Mouse (Mus musculus): Measurements from ENCODE around the gene Ets1.

The Ets1 gene

DNA sequence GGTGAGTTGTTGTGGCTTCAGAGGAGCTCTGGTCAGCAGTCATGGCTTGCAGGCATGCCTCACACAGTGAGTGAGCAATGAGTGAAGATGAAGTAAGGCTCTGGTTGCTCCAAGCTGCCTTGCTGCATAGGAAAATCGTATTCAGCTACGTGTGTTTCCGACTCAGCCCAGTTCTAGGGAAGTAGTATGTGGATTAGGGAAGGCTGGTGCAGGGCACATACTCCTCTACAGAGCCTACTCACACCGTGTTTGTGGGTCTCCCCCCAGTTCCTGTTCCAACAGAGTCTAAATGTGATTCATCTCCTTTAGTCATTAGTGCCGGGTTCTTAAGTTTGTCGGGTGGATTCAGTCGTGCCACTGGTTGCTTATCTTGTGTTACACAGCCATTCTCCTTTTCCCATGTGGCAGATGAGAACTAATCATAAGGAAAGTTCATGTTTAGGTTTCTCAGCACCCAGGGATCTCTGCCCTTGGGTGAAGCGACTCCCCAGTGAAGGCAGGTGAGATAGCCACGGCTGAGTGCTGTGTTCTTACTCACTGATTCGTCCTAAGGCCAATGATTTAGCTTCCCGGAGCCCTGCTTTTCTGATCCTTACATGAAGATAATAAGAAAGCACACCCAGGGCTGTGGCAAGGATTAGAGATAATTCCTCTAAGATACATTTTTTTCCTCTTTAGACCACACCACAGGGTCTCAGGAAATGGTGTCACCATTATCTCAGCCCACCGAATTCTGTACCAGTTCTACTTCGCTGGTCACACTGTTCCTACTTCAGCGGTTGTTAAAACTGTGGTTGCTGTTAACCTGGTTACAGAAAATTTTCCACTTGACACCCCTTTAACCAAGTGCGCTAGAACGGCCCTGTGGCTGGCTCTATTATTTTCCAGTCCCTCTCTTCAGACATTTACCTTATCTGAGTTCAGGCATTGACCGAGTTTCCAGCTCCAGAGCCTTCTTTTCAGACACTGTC, 74.0 kb downstream of the Ets1 start:
- no peak for DNase-seq (ENCODE audit: extremely low read depth, low read depth, low spot score)

DNA sequence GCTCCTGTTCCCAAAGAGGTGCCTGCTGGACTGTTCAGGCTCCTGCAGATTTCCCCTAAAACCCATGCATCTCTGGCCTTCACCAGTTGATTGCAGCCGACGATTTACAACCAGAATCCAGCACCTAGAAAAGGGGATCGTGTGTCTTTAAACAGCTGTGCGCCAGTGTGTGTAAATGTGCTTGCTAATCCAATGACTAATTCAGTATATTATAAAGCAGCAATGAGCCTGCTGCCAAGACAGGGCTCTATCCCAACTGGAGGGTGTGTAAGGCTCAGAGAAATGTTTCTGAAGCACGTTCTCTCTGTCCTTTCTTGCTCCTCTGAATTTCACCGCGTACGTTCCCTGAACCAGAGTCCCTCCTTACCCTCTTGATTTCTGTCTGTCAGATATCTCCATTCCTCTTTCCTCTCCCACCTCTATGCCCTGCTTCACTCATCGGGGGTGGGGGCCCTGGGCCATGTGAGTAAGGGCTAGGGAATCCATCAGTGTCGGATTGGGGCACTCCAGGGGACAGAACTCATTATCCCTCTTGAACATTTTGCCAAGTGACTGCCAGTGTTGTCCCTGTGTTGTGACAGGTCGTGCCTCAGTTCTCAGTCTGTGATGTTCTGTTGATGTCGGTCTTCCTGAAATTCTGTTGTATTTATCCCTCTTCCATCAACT, 75.1 kb downstream of the Ets1 start:
- no peak for DNase-seq (ENCODE audit: extremely low read depth, low read depth, low spot score)

DNA sequence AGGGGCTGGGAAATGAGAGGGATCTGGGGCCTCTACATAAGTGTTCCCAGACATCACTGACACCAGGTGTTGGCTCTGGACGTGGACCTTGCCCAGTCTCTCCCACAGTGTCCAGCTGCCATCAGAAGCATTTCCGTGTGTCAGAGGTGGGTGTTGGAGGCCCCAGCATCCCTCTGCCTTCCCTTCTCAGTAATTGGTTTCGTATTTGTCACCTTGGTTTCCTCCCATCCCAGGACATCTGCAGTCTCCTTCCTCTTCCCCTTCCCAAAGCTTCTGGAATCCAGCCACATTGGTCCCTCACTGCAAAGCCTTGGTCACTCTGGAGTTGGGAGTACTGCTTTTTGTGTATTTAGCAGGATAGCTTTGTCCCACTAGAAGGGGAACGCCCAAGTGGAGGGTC, 75.7 kb downstream of the Ets1 start:
- no peak for DNase-seq (ENCODE audit: extremely low read depth, low read depth, low spot score)

DNA sequence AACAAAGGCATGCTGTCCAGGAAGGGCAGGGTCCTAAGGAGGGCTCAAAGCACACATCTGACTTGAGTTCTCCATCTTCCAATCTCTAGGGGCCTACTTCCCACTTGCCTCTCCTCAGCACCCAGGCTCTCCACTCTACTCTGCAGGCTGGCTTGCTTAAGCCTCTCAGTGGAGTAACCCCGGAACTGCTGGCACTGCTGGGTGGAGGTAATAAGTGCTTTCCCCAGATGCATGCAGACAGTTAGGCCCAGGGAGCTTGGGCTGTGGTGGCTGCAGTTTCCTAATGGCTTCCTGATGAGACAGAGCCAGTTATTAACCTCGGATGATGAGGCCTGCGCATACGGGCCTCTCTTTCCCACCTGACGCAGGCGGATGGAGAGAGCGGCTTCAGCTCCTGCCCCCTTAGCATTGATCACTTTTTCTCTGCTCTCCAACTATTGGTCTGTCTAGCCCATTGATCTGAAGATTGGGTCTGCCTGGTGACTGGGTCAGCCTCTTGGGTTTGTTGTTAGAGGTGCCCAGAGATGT, 76.4 kb downstream of the Ets1 start:
- DNase-seq (ENCODE audit: extremely low read depth, low read depth, low spot score), result no peak

DNA sequence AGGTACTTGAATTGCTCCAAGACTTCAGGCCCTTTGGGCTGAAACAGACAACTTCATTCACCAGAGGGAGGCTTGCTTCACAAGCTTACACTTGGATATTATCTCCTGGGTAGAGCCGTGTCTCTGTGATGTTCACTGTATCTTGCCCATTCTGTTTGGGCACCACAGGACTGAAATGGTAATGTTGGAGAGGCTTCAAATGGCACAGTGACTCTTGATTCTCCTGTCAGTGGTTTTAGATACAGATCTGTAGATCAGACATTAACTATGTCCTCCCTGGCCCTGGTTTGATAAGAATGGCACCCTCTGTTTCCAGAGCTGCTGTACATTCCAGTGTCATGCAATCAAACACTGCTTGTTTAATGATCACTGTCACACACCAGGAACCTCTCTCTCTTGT, 77.1 kb downstream of the Ets1 start:
- no peak for DNase-seq (ENCODE audit: extremely low read depth, low read depth, low spot score)

DNA sequence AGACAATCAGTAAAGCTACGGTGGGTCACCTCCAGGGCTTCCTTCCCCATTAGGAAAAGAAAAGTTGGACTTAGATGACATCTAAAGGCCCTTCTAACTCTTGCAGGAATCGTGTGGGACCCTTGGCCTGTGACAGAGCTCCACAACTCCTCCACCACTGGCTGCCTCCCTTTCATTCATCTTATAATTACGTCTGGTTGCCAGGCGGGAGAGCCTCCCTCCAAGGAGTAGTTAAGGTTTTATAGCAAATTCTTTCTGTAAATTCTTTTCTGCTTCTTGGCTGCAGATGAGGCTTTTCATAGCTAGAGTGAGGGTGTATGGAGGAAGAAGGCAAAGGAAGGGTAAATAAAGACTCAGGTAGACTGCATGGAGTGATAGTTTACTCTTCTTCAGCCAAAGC, 77.8 kb downstream of the Ets1 start:
- DNase-seq (ENCODE audit: extremely low read depth, low read depth, low spot score), result no peak

DNA sequence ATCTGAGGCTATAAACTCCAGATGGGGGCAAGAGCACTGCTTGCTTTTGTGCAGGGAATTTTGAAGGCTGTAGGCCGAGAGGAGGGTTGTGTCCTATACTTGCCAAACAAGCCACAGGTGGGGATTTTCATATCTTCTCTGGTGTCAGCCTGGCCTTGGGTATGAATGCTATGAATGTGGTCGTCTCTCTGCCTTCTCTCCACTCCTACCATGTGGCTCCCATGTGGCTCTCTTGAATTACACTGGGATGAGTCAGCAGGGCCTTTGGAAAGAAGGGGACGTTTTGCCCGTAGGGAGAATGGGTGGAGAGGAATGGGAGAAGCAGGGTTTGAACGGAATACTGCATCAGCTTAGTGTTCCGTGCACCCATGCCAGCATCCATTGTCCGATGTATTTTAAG, 78.5 kb downstream of the Ets1 start:
- DNase-seq (ENCODE audit: extremely low read depth, low read depth, low spot score), result no peak

DNA sequence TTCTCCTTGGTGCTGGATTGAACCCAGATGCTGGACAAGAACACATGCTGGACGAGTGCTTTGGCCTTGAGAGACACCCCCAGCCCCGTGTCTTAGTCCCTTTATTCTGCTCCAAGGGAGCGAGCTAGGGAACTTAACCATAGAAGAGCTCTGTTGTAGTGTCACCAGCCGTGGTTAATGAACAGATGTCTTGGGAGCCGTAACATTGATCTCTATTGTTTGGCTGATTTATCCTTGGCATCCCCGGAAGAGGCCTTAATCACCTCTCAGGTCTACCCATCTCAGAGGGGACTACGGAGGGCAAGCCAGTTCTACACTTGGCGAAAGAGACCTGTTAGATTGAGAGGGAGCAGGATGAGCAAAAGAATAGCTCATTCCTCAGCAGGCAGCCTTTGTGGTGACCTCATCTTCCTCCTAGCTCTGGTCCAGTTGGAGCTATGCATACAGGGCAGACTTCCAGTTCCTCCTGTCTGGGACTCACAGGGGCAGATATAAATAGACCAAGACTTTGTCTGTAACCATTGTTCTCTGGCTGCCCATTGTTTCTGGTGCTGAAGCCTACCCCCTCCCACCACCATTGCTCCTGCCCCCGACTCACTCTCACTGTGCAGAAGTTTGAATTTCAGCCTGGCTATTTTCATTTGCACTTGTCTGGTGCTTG, 79.9 kb downstream of the Ets1 start:
- DNase-seq (ENCODE audit: extremely low read depth, low read depth, low spot score), result no peak

DNA sequence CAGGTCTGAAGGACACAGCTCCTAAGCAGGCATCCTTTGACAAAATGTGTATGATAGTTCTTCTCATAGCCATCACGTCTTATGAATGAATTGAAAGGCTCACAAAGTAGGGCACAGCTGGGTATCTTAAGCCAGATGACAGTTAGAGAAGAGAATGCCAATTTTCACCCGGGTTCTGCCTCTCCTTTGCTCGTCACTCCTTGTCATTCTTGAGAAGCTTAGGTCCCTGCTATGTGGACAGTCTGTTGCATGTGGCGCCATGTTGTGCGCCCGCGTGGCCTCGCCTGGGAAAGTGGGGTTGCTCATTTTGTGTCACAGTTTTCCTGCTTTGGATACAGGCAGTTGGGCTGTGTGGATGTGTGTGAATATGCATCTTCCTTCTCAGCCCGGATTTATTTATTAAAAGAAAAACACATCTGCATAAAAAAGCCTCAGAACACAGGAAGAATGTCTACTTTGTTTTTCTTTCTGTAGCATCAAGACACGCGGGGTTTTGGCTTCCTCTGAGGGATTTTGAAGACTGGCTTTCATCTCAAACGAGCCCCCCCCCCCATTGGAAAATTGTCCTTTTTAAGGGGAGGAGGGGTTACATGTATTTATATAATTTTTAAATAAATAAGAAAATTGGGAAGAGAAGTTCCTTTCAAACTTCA, 81.4 kb downstream of the Ets1 start:
- DNase-seq (ENCODE audit: extremely low read depth, low read depth, low spot score), result no peak

DNA sequence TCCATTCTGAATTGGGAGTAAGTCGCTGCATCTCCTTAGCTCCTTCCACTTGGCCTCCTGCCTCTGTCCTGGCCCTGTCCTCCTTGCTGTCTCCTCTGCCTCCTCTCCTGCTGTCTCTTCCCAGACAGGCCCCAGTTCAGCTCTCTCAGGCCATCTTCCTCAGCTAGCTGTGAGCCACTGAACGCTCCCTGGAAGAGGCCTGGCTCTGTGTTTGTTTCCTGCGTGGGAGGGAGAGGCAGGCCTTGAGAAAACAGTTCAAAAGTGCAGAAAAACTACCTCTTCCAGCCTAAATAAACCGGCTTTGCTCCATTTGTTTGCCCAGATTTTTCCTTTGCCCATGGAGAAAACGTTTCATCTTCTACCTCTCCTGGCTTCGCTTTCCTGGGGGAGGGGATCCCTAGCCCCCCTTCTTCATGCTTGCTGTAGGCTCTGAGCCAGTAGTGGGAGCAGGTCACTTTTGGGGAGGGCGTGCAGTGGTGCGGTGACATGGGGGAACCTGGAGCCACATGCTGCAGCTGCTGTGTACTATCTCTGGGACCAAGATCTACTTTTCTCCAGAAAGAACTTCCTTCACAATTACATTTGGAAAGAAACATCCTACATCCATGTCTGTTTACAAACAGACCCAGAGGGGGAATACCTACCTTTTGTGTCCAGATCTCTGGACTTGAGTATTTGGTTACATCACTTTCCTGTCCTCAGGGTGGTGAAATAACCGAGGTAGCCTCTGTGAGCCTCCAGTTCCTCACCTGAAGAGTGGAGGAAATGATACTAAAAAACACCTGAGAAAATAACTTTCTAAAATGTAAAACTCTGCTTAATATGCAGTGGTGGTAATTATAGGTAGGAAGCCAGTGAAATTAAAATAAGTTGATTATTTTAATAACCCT, 82.2 kb downstream of the Ets1 start:
- no peak for DNase-seq (ENCODE audit: extremely low read depth, low read depth, low spot score)

DNA sequence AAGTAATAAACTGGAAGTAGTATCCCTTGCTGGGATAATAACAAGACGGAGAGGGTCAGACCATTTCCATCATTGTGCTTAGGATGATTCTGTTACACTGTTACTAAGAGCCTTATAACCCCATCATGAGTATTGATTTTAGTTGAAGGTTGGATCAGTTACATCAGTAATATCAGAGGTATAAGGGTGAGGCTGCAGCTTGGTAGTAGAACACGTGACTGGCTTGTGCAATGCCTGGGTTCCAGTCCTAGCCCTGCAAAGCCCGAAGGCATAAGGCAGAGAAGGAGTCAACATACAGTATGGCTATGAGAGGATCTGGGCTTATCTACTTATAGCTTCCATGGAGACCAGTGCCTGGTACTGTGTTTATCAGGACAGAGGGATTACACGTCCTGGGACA, 82.8 kb downstream of the Ets1 start:
- no peak for DNase-seq (ENCODE audit: extremely low read depth, low read depth, low spot score)

DNA sequence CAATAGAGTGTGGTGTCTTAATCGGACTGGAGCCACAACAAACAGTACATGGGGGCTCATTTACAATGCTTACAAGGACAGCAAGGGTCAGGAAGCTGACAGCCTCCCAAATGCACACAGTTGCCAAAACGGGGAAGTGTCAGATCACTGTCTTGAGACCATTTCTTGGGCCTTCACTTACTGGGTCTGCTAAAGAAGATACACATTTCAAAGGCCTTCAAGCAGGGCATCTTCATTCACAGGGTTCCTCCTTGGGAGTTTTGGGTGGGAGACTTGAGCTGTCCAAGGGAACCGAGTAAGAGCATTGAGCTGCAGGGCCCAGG, 83.9 kb downstream of the Ets1 start:
- DNase-seq (ENCODE audit: extremely low read depth, low read depth, low spot score), result no peak

DNA sequence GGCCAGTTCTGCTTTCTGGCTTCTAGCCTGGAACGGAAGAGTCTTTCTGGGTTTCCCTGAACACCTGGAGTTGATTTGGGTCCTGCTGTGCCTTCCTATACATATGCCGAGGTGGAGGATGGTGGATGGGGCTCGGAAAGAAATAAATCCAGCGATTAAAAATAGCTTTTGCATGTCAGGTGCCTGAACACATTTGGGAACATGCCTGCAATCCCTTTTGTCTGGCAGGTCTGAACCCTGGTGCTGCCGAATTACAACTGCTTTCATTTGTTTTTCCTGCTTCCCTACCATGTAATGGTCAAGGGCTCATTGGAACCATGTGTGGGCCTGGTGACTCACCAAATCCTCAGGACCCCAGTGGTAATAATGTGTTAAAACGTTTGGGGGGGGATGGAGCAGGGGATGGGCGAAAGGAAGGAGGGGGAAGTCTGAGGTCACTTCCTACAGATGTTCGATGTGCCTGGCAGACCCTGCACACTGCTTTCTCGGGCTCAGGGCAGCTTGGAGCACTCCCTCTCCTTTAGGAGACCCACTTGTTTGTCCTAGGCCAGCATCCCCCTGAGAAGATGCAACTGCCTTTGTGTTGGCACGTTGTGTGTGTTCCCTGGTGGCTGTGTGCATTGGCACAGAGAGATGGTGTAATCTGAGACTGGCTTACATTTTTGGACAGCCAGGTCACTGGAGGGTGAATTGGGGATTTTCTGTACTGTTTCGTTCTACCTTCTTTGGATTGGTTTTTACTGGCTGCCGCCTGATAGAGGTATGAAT, 84.4 kb downstream of the Ets1 start:
- peak; percentile 43 for DNase-seq (ENCODE audit: extremely low read depth, low read depth, low spot score)

DNA sequence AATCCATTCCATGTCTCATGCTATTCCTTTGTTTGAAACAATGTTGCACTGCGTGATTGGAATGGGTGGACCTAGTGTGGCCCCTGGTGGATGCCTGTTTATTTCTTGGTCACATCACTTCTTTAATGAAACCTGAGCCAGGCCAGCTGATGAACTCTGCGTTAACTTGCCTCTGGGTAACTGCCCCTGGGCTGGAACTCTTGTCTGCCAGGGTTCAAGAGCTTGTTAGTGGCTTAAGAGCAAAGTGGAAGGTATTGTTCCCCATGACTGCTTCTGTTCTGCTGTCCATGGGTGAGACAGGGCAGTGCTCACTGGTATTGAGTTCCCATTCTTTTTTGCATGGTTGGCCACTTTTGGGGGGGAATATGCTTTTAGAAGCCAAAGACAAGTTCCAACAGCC, 85.1 kb downstream of the Ets1 start:
- no peak for DNase-seq (ENCODE audit: extremely low read depth, low read depth, low spot score)

DNA sequence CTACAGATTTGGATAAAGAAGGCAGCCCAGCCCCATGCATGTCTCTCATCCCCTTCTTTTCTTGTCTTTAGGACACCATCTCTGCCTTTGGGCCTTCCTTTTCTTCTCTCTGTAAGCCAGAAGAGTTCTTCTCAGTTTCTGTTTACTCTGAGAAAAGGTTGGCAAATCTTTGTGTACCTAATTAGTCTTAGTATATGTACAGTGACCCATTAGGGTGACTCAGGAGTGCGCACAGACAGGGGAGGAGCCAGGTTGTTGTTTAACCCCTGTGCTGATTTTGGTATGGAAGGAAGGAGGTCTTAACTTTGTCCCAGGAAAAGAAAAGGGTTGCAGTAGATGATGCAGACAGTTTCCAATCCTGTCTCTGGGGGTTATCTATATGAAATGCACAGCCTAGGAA, 86.2 kb downstream of the Ets1 start:
- DNase-seq (ENCODE audit: extremely low read depth, low read depth, low spot score), result no peak

DNA sequence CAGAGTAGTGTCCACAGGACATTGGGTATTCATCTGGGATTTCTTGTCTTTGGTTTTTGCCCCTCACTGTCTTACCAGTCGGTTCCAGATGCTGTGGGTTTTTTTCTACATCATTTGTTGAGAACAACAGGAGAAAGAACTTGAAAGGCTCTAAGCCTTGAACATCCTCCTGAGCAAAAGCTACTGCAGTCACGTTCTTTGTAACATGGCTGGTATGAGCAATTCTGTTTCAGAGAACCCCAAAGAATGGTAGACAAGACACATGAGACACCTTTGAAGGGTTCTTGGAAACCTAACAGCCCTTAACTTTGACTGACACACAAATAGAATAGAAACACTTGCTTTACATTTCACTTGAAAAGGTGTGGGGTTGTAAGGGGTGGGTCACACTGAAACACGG, 86.9 kb downstream of the Ets1 start:
- no peak for DNase-seq (ENCODE audit: extremely low read depth, low read depth, low spot score)

DNA sequence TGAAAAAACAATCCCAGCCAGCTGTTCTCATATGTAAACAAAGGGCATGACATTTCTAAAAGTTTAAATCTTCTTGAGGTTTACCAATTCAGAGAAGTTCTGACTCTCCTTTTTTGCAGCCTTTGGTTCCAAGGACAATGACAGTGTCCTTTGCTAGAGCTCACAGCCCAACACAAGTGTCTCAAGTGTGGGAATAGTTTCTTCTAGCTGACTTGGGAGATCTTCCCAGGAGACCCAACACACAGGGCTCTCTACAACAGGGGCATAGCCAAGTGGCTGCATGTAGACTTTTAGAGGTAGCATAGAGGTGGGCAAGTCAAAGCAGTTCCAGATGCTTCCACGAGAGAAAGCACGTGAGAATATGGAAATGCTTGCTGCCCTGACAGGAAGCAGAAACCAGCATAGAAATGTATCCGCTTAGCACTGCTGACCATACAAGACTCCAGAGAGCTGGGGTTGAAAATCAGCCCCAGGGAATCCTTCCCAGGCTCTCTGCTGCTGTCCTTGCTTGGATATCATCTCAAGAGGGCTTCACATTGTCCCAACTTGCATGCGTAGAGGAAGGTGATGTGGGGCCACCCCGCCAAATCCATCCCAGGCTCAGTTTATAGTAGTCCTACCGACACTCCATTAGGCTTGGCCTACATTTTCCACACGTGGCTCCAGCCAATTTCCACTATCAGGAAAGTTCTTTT, 88.3 kb downstream of the Ets1 start:
- DNase-seq (ENCODE audit: extremely low read depth, low read depth, low spot score), result no peak

DNA sequence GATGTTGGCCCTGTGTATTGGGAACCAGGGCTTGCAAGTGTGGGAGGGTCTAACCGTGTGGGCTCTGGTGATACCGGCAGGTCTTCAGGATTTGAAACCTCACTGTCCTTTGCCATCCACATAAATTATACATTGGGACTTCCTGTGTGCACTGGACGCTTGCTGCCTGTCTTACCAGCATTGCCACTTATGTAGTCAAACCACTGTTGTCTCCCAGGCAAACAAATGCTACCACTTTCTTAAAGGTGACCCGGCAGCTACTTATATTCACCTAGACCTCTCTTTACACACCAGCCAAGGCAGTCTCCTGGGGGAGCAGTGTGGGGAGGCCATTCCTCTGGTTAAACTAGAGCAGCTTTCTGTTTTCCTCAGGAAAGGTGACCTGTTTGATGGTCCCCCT, 89.9 kb downstream of the Ets1 start:
- no peak for DNase-seq (ENCODE audit: extremely low read depth, low read depth, low spot score)

DNA sequence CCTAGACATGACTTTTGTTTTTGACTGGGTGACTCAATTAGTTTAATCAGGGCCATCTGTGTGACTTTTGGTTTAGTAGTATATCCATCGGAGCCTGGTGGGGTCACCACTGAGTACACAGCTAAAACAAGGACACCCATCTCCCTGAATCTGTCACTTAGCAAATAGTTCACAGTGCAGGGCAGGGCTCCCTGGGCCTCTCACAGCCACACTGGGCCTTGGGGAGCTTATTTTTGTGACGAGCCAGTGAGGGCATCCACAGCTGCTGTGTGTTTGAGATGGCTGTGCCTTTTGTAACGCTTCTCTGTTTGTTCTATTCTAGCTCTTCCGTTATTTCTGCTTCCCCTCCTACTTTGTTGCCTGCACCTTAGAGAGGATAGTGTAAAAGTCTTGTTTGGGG, 90.6 kb downstream of the Ets1 start:
- DNase-seq (ENCODE audit: extremely low read depth, low read depth, low spot score), result no peak
